Mouse (Mus musculus) c-Kit-positive CD71-positive TER-119-positive erythroid progenitor cells, embryonic 14.5 days (primary cell): ENCODE data around the gene Camta1.

Source experiments
- DNase-seq: peaks from one replicate; pipeline ENCODE4 v3.0.0-alpha.2; 2013; ENCODE audit warnings: low spot score

Gene Camta1

GRCm38 (mm10) chr4:151861806-151862739, at the start of gene Camta1:
Gene Camta1, minus strand, starts transcription at chr4:151861876.
- peak; percentile 99 for DNase-seq

GRCm38 (mm10) chr4:151908809-151909208, 47.1 kb upstream of the Camta1 start:
- no peak for DNase-seq

- no peak for DNase-seq
Measured at GRCm38 (mm10) chr4:151907577-151908343, 46.1 kb upstream of the Camta1 start.

- no peak for DNase-seq
Measured at GRCm38 (mm10) chr4:151905621-151906020, 43.9 kb upstream of the Camta1 start.

GRCm38 (mm10) chr4:151904098-151904497, 42.4 kb upstream of the Camta1 start:
- DNase-seq: no peak

GRCm38 (mm10) chr4:151902689-151903241, 41.1 kb upstream of the Camta1 start:
- no peak for DNase-seq

- no peak for DNase-seq
Measured at GRCm38 (mm10) chr4:151902046-151902688, 40.5 kb upstream of the Camta1 start.

- no peak for DNase-seq
Measured at GRCm38 (mm10) chr4:151901422-151901821, 39.7 kb upstream of the Camta1 start.

- DNase-seq: no peak
Measured at GRCm38 (mm10) chr4:151900735-151901134, 39.1 kb upstream of the Camta1 start.

GRCm38 (mm10) chr4:151899707-151900384, 38.2 kb upstream of the Camta1 start:
- DNase-seq: no peak

- no peak for DNase-seq
Measured at GRCm38 (mm10) chr4:151898600-151899245, 37.0 kb upstream of the Camta1 start.

GRCm38 (mm10) chr4:151897069-151897617, 35.5 kb upstream of the Camta1 start:
- DNase-seq: no peak

GRCm38 (mm10) chr4:151895624-151896023, 33.9 kb upstream of the Camta1 start:
- no peak for DNase-seq

GRCm38 (mm10) chr4:151894926-151895325, 33.2 kb upstream of the Camta1 start:
- DNase-seq: no peak

GRCm38 (mm10) chr4:151893241-151893640, 31.6 kb upstream of the Camta1 start:
- DNase-seq: no peak

GRCm38 (mm10) chr4:151881590-151881989, 19.9 kb upstream of the Camta1 start:
- DNase-seq: no peak

- peak; percentile 32 for DNase-seq
Measured at GRCm38 (mm10) chr4:151880044-151880690, 18.5 kb upstream of the Camta1 start.

- no peak for DNase-seq
Measured at GRCm38 (mm10) chr4:151876400-151876799, 14.7 kb upstream of the Camta1 start.

GRCm38 (mm10) chr4:151863511-151863910, 1.8 kb upstream of the Camta1 start:
- no peak for DNase-seq

- DNase-seq: no peak
Measured at GRCm38 (mm10) chr4:151861471-151861805, 238 bp downstream of the Camta1 start.
